In genomic region chr1:162039808-162040207, GRCm38 (mm10) we compare ENCODE assay signal across 8 mouse cellular contexts.
A peak's percentile ranks its signal among the peaks of the same experiment; 100 is the strongest.
DNase-seq lines count a peak whose midpoint lies in the region.

No protein-coding gene starts in this region.

- peak; percentile 15 for DNase-seq in layer of hippocampus, adult 11-12 months (ENCODE audit: low spot score)
- DNase-seq in layer of hippocampus, adult 9-10 months (ENCODE audit: low spot score), result no peak
- DNase-seq in adrenal gland, postnatal 36 days, result peak; percentile 51 to 52
- peak; percentile 25 for DNase-seq in heart, postnatal 25 days (ENCODE audit: low spot score)
- DNase-seq in lung, postnatal 25 days (ENCODE audit: low spot score), result peak; percentile 22
- no peak for DNase-seq in embryo, embryonic 10.5 days (ENCODE audit: low spot score)
- DNase-seq in spleen, adult 18-20 months, result no peak
- no peak for DNase-seq in thymus, postnatal 25 days

- intact Hi-C loops in heart, postnatal 25 days (cut with DNase I), result no loop called here

Comparison
In these comparisons a context has a peak if more than half of its experiments do, and no peak if none do; other contexts are left out.
1. DNase-seq: peak in layer of hippocampus, adult 11-12 months (single experiment), adrenal gland, postnatal 36 days (2 of 2), heart, postnatal 25 days (single experiment) and lung, postnatal 25 days (single experiment); none in layer of hippocampus, adult 9-10 months (single experiment), embryo, embryonic 10.5 days (single experiment), spleen, adult 18-20 months (0 of 2) and thymus, postnatal 25 days (single experiment).